Mouse (Mus musculus): Measurements from ENCODE around the gene Slc22a4.
"Not testable (repeated sequence)": the region's sequence is repeated elsewhere in the genome, so short reads cannot be mapped to it uniquely, and the experiment has no call there.

DNA sequence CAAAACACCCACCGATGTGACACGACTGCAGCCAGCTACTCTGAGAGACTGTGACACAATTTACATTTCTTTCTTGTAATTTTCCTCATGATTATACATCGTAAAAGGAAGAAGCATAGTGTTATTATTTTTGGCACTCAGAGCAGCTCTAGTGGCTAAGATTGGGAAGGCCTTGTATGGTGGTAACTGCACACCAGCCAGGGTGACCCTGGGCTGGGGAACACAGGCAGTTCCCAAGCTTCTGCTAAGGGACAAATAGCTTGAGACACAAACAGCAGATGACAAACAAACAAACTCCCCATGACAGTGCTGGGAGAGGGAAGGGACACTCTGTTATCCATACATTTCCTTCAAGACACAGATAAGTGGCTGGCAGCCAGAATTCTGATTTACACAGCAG is 77.8 kb downstream of the Slc22a4 start:
- not testable (repeated sequence) for TF ChIP-seq MEF2A (IDR thresholded peaks at IDR 0.05; ENCODE audit: extremely low read depth, insufficient replicate concordance, low read depth, low read length, poor library complexity, severe bottlenecking); CTCF (IDR thresholded peaks at IDR 0.05 in 2 of 3, conservative IDR thresholded peaks at IDR 0.05 in 1 of 3; ENCODE audit: control insufficient read depth in 1 of 3, insufficient read depth in 1 of 3, low read depth in 2 of 3, low read length in 3 of 3, poor library complexity in 1 of 3, severe bottlenecking in 1 of 3); POLR2A (IDR thresholded peaks at IDR 0.05; ENCODE audit: control insufficient read depth in 1 of 2, insufficient read depth in 1 of 2, low read depth in 1 of 2, low read length in 2 of 2, poor library complexity in 1 of 2); E2F4 (IDR thresholded peaks at IDR 0.05; ENCODE audit: borderline replicate concordance, low read depth, low read length); USF2 (IDR thresholded peaks at IDR 0.05; ENCODE audit: borderline replicate concordance in 1 of 2, insufficient read depth in 1 of 2, low read depth in 1 of 2, low read length in 2 of 2); MAX (IDR thresholded peaks at IDR 0.05; ENCODE audit: low read length)
